Mouse (Mus musculus) left cerebral cortex, adult 2 months (tissue): Measurements from ENCODE around the gene B230307C23Rik. TPM values are rescaled to one million over a fixed set of nuclear protein-coding genes. Genes with fewer than 3 reads are reported as not detected.
"Not testable (repeated sequence)": the region's sequence is repeated elsewhere in the genome, so short reads cannot be mapped to it uniquely, and the experiment has no call there.

ENCODE experiments used
- DNase-seq, 2 experiments: peaks; one replicate each; pipeline ENCODE4 v3.0.0; 2021 to 2022; ENCODE audit warnings: low spot score in 2 of 2, mixed read lengths in 1 of 2; ENCODE audit errors: extremely low spot score in 1 of 2
- H3K27ac ChIP-seq: fragments of 200-600 bp; 2 replicates; pipeline ENCODE4 v1.8.1; 2022
- H3K4me3 ChIP-seq: fragments of 200-600 bp; 2 replicates; pipeline ENCODE4 v1.8.1; 2022
- CTCF ChIP-seq: fragments of 200-600 bp; IDR thresholded peaks from 2 replicates; pipeline ENCODE4 v1.8.1; 2022; ENCODE audit warnings: antibody characterized with exemption, mild to moderate bottlenecking, moderate library complexity
- intact Hi-C: fragments of 180-260 bp; cut with DNase I; formaldehyde crosslinking; loops from one replicate; pipeline ENCODE4 v1.15.1; 2025
- total RNA-seq, 2 experiments: library from RNA; stranded (reverse); gene quantifications; 2 replicates each; pipeline ENCODE4 v1.2.3; 2021

Gene B230307C23Rik
- total RNA-seq, 2 experiments from 2014 or later, result 26.1 to 26.5 TPM

- no peak overlapping the region for H3K27ac ChIP-seq
- intact Hi-C loops, result no loop called here
- peak; percentile 31 for TF ChIP-seq CTCF
- DNase-seq, result no peak
- no peak overlapping the region for H3K4me3 ChIP-seq
Measured at GRCm38 (mm10) chr16:98022657-98023345, 25.7 kb downstream of the B230307C23Rik start.

- intact Hi-C loops, DNase-seq, H3K4me3 ChIP-seq, H3K27ac ChIP-seq: not testable (repeated sequence)
Measured at GRCm38 (mm10) chr16:98026186-98026585, 29.1 kb downstream of the B230307C23Rik start.

- intact Hi-C loops, DNase-seq, H3K4me3 ChIP-seq, H3K27ac ChIP-seq: not testable (repeated sequence)
Measured at GRCm38 (mm10) chr16:98034971-98035370, 37.9 kb downstream of the B230307C23Rik start.

GRCm38 (mm10) chr16:98041676-98042075 is 44.6 kb downstream of the B230307C23Rik start:
- H3K4me3 ChIP-seq, result no peak overlapping the region
- no peak overlapping the region for H3K27ac ChIP-seq
- peak; percentile 66 for TF ChIP-seq CTCF
- peak in 1 of 2 experiments; percentile 13 for DNase-seq
- intact Hi-C loops, result no loop called here

- H3K27ac ChIP-seq, H3K4me3 ChIP-seq, DNase-seq, intact Hi-C loops: not testable (repeated sequence)
Measured at GRCm38 (mm10) chr16:98079382-98079781, 82.3 kb downstream of the B230307C23Rik start.

- peak overlapping the region; percentile 83 for H3K4me3 ChIP-seq
- intact Hi-C loops, result loop anchor here (2.0 kb wide), 1 partner anchor 118 kb away; the partner anchor contains the start of genes C2cd2 and Zbtb21
- not testable (repeated sequence) for H3K27ac ChIP-seq, DNase-seq
Measured at GRCm38 (mm10) chr16:98081140-98081539, 84.0 kb downstream of the B230307C23Rik start.

Other genes with a start within 250 kb of the B230307C23Rik start
- gene Ripk4, start 233.5 kb upstream of the B230307C23Rik start, total RNA-seq, result under 1 TPM; 0.16 to 0.47 TPM
- 10 to 100 TPM; 22.1 to 25.6 TPM for gene Prdm15, start 145.5 kb upstream of the B230307C23Rik start, total RNA-seq
- 10 to 100 TPM; 14.4 to 18.5 TPM for gene C2cd2, start 34.7 kb upstream of the B230307C23Rik start, total RNA-seq
- gene Zbtb21, start 34.7 kb upstream of the B230307C23Rik start, total RNA-seq, result 10 to 100 TPM; 30.8 to 31.5 TPM
- 1 to 10 TPM; 7.0 to 8.3 TPM for gene A630089N07Rik, start 85.1 kb downstream of the B230307C23Rik start, total RNA-seq